Mouse (Mus musculus): Measurements from ENCODE around the gene St7. TPM values are rescaled to one million over a fixed set of nuclear protein-coding genes. Genes with fewer than 3 reads are reported as not detected.

Gene St7
- polyA plus RNA-seq, 1 experiment from 2014 or later = 54.5 TPM

- WGBS = 55% methylated on average over 1 of the region's 1 CpGs
- no peak overlapping the region for H3K4me2 ChIP-seq (replicated peaks)
- ATAC-seq (ENCODE audit: low FRiP score) = no peak
- no peaks in the 10 kb centered on the region for H3K4me1 ChIP-seq (replicated peaks; ENCODE audit: control insufficient read depth, insufficient read depth, low read length)
- no peak overlapping the region for H3K9ac ChIP-seq
- DNase-seq (ENCODE audit: low spot score) = no peak
- no peak overlapping the region for H3K27ac ChIP-seq
- H3K27me3 ChIP-seq (ENCODE audit: control insufficient read depth, insufficient read depth, low read length) = no peaks in the 10 kb centered on the region
- H3K4me3 ChIP-seq (replicated peaks; ENCODE audit: low read length) = no peak overlapping the region
- H3K36me3 ChIP-seq (replicated peaks; ENCODE audit: control insufficient read depth, insufficient read depth) = no peaks in the 10 kb centered on the region
- no peaks in the 10 kb centered on the region for H3K9me3 ChIP-seq (ENCODE audit: control insufficient read depth, low read length)
These were observed 284.4 kb downstream of the St7 start for GRCm38 (mm10) chr6:17977165-17977564.

- H3K27ac ChIP-seq = no peak overlapping the region
- no peaks in the 10 kb centered on the region for H3K27me3 ChIP-seq (ENCODE audit: control insufficient read depth, insufficient read depth, low read length)
- no peak overlapping the region for H3K4me2 ChIP-seq (replicated peaks)
- no peak for ATAC-seq (ENCODE audit: low FRiP score)
- WGBS = 78% methylated on average over 5 of the region's 5 CpGs
- H3K4me3 ChIP-seq (replicated peaks; ENCODE audit: low read length) = no peak overlapping the region
- no peaks in the 10 kb centered on the region for H3K4me1 ChIP-seq (replicated peaks; ENCODE audit: control insufficient read depth, insufficient read depth, low read length)
- no peaks in the 10 kb centered on the region for H3K9me3 ChIP-seq (ENCODE audit: control insufficient read depth, low read length)
- no peak for DNase-seq (ENCODE audit: low spot score)
- H3K36me3 ChIP-seq (replicated peaks; ENCODE audit: control insufficient read depth, insufficient read depth) = no peaks in the 10 kb centered on the region
- H3K9ac ChIP-seq = no peak overlapping the region
These were observed 285.6 kb downstream of the St7 start for GRCm38 (mm10) chr6:17978324-17978723.

GRCm38 (mm10) chr6:17978881-17979280 lies 286.1 kb downstream of the St7 start:
- Histone ChIP-seq H3K36me3 (replicated peaks; ENCODE audit: control insufficient read depth, insufficient read depth) (no peaks in the 10 kb centered on the region), H3K4me1 (replicated peaks; ENCODE audit: control insufficient read depth, insufficient read depth, low read length) (no peaks in the 10 kb centered on the region), H3K4me3 (replicated peaks; ENCODE audit: low read length) (no peak overlapping the region), H3K9ac (no peak overlapping the region), H3K9me3 (ENCODE audit: control insufficient read depth, low read length) (no peaks in the 10 kb centered on the region), H3K27me3 (ENCODE audit: control insufficient read depth, insufficient read depth, low read length) (no peaks in the 10 kb centered on the region), H3K27ac (no peak overlapping the region), H3K4me2 (replicated peaks) (no peak overlapping the region)
- WGBS = 92% methylated on average over 3 of the region's 3 CpGs
- DNase-seq (ENCODE audit: low spot score) (no peak), ATAC-seq (ENCODE audit: low FRiP score) (no peak)

GRCm38 (mm10) chr6:17979361-17979760 lies 286.6 kb downstream of the St7 start:
- ATAC-seq (ENCODE audit: low FRiP score) (no peak), DNase-seq (ENCODE audit: low spot score) (no peak)
- Histone ChIP-seq H3K4me1 (replicated peaks; ENCODE audit: control insufficient read depth, insufficient read depth, low read length) (no peaks in the 10 kb centered on the region), H3K4me3 (replicated peaks; ENCODE audit: low read length) (no peak overlapping the region), H3K36me3 (replicated peaks; ENCODE audit: control insufficient read depth, insufficient read depth) (no peaks in the 10 kb centered on the region), H3K9me3 (ENCODE audit: control insufficient read depth, low read length) (no peaks in the 10 kb centered on the region), H3K27ac (no peak overlapping the region), H3K27me3 (ENCODE audit: control insufficient read depth, insufficient read depth, low read length) (no peaks in the 10 kb centered on the region), H3K4me2 (replicated peaks) (no peak overlapping the region), H3K9ac (no peak overlapping the region)
- 90% methylated on average over 1 of the region's 1 CpGs for WGBS

- no peak for ATAC-seq (ENCODE audit: low FRiP score)
- no peak for DNase-seq (ENCODE audit: low spot score)
- H3K4me1 ChIP-seq (replicated peaks; ENCODE audit: control insufficient read depth, insufficient read depth, low read length) = no peaks in the 10 kb centered on the region
- WGBS = 94% methylated on average over 9 of the region's 9 CpGs
- H3K27me3 ChIP-seq (ENCODE audit: control insufficient read depth, insufficient read depth, low read length) = no peaks in the 10 kb centered on the region
- no peak overlapping the region for H3K27ac ChIP-seq
- H3K9ac ChIP-seq = no peak overlapping the region
- H3K9me3 ChIP-seq (ENCODE audit: control insufficient read depth, low read length) = no peaks in the 10 kb centered on the region
- no peaks in the 10 kb centered on the region for H3K36me3 ChIP-seq (replicated peaks; ENCODE audit: control insufficient read depth, insufficient read depth)
- H3K4me3 ChIP-seq (replicated peaks; ENCODE audit: low read length) = no peak overlapping the region
- H3K4me2 ChIP-seq (replicated peaks) = no peak overlapping the region
These were observed 297.7 kb downstream of the St7 start for GRCm38 (mm10) chr6:17990173-17991028.

GRCm38 (mm10) chr6:17991625-17992024 lies 298.9 kb downstream of the St7 start:
- DNase-seq (ENCODE audit: low spot score) = no peak

More at GRCm38 (mm10) chr6:17991625-17992024, 298.9 kb downstream of the St7 start:
- no peaks in the 10 kb centered on the region for H3K36me3 ChIP-seq (replicated peaks; ENCODE audit: control insufficient read depth, insufficient read depth)
- H3K4me1 ChIP-seq (replicated peaks; ENCODE audit: control insufficient read depth, insufficient read depth, low read length) = no peaks in the 10 kb centered on the region
- no peak overlapping the region for H3K27ac ChIP-seq
- H3K27me3 ChIP-seq (ENCODE audit: control insufficient read depth, insufficient read depth, low read length) = no peaks in the 10 kb centered on the region
- no peaks in the 10 kb centered on the region for H3K9me3 ChIP-seq (ENCODE audit: control insufficient read depth, low read length)
- WGBS = 63% methylated on average over 7 of the region's 7 CpGs
- no peak overlapping the region for H3K4me2 ChIP-seq (replicated peaks)
- H3K9ac ChIP-seq = no peak overlapping the region
- no peak overlapping the region for H3K4me3 ChIP-seq (replicated peaks; ENCODE audit: low read length)
- ATAC-seq (ENCODE audit: low FRiP score) = no peak

Other genes with a start within 250 kb of the St7 start
- 3.8 and 4.2 TPM in 2 replicates for gene Met, start 229.1 kb upstream of the St7 start, polyA plus RNA-seq (2014; fragmentation: Nextera tagmentation; extraction: Ambion mirVana)
- 274 and 277 TPM in 2 replicates for gene Capza2, start 56.7 kb upstream of the St7 start, polyA plus RNA-seq (2014; fragmentation: Nextera tagmentation; extraction: Ambion mirVana)

All from hindbrain, embryonic 14.5 days (tissue).